Mouse (Mus musculus) myocyte (in vitro differentiated cells): ENCODE results near the gene Ccdc24.

Experiments
- CEBPB ChIP-seq: IDR thresholded peaks from 2 replicates; pipeline ENCODE4 v1.6.1; 2011; ENCODE audit warnings: mild to moderate bottlenecking, moderate library complexity; ENCODE audit not compliant: poor library complexity, insufficient read depth, severe bottlenecking
- MAX ChIP-seq: IDR thresholded peaks from one replicate; pipeline ENCODE4 v1.6.1; 2011; ENCODE audit warnings: low read depth, mild to moderate bottlenecking, control low read depth
- MYOD1 ChIP-seq, 3 experiments: IDR thresholded peaks; one replicate each; pipeline ENCODE4 v1.6.1; 2011; ENCODE audit warnings: control low read depth in 2 of 3, low read depth in 2 of 3, mild to moderate bottlenecking in 2 of 3, moderate library complexity in 1 of 3; ENCODE audit not compliant: insufficient read length in 2 of 3, control insufficient read depth in 1 of 3
- POLR2A ChIP-seq: IDR thresholded peaks from one replicate; pipeline ENCODE4 v1.6.1; 2011; ENCODE audit warnings: low read depth, mild to moderate bottlenecking, control low read depth, moderate library complexity; ENCODE audit not compliant: insufficient read length
- POLR2AphosphoS2 ChIP-seq: IDR thresholded peaks from one replicate; pipeline ENCODE4 v1.6.1; 2011; ENCODE audit warnings: low read depth, control low read depth; ENCODE audit not compliant: insufficient read length
- REST ChIP-seq: IDR thresholded peaks from one replicate; pipeline ENCODE4 v1.6.1; 2011; ENCODE audit warnings: mild to moderate bottlenecking, control low read depth, moderate library complexity; ENCODE audit not compliant: insufficient read depth, insufficient read length
- TCF12 ChIP-seq: IDR thresholded peaks from one replicate; pipeline ENCODE4 v1.6.1; 2011; ENCODE audit warnings: mild to moderate bottlenecking, control low read depth; ENCODE audit not compliant: poor library complexity, insufficient read depth, severe bottlenecking
- USF1 ChIP-seq: IDR thresholded peaks from one replicate; pipeline ENCODE4 v1.6.1; 2011; ENCODE audit warnings: low read depth, mild to moderate bottlenecking, control low read depth, moderate library complexity

DNA sequence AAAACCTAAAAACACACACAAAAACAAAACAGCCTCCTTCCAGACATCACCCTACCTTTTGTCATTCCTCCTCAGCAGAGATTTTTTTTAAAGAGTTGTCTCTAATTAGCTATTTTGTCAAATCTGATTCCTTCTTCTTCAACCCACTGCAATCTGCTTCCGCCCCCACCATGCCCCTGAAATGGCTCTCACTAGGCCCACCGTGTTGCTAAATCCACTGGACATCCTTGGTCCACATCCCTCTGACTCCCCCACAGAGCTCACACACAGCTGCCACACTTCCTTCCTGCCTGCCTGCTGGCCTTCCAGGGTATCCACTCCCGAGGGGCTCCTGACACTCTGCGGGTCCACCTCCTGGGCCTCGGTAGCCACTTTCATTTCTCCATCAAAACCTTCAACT, 6.3 kb upstream of the Ccdc24 start:
- no peak for TF ChIP-seq USF1
- no peak for TF ChIP-seq POLR2A
- no peak for TF ChIP-seq MAX
- TF ChIP-seq TCF12: no peak
- no peak for TF ChIP-seq MYOD1 (IDR thresholded peaks at IDR 0.05; ENCODE audit: control insufficient read depth in 1 of 3, insufficient read length in 2 of 3, low read depth in 2 of 3)
- no peak for TF ChIP-seq REST
- no peak for TF ChIP-seq CEBPB
- no peak for TF ChIP-seq POLR2AphosphoS2
